Mouse (Mus musculus): ENCODE results near the gene Trappc3.

DNA sequence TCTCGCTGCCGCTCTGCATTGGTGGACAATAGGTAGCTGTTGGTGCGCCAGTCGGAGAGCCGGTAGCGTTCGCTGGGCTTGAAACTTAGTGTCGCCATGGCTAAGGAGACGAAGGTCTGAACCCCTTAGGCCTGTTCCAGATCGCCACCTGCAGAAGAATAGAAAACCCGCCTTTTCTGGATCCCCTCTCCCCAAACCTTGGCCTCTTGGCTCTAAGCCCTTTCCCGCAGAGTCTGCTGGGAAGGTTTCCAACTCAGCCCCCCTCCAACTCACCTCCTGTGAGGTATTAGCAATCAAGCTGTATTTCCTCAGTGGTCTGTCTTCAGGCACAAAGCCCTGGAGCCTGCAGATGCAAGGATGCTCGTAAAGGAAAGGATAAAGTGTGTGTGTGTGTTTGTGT lies 62.7 kb downstream of the Trappc3 start:
- no peak for TF ChIP-seq GATA1 (IDR thresholded peaks at IDR 0.05; ENCODE audit: borderline replicate concordance, low read length)
- TF ChIP-seq FLI1 (IDR thresholded peaks at IDR 0.05; ENCODE audit: low read length): no peak

All from megakaryocyte, embryonic 14.5 days (primary cell).